In the genomic region with DNA sequence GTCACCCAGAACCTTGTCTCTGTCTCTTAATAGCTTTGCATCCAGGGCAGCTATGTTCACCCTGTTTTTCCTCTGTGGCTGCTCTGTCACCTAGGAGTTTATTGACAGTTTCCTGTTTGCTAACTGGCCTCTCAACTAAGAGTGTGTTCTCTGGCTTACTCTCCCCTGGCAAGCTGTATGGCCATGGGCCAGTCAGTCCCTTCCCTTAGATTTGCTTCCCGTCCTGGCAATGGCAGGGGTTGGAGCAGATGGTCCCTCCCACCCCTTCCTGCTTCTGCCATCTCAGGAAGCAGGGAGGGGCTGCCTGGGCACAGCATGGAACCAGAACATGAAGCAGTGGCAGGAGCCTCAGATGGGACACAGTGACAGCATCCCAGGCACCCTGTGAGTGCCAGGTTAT, we compare ENCODE assay signal across 7 mouse cellular contexts. TPM values are rescaled to one million over a fixed set of nuclear protein-coding genes. Genes with fewer than 3 reads are reported as not detected.
DNase-seq lines count a peak whose midpoint lies in the region; ATAC-seq and TF ChIP-seq lines count a peak whose summit lies in the region.

No protein-coding gene starts in this region.

- no peak for TF ChIP-seq CTCF in heart, adult 2 months (IDR thresholded peaks at IDR 0.05)
- no peak for TF ChIP-seq CTCF in lung, embryonic 14.5 days (IDR thresholded peaks at IDR 0.05; ENCODE audit: low read depth)

- 6% methylated on average over 1 of the region's 1 CpGs for WGBS in heart, adult 2 months
- 0% methylated on average over 1 of the region's 1 CpGs for WGBS in lung, embryonic 14.5 days

- H3K4me2 ChIP-seq in lung, embryonic 14.5 days: no peak overlapping the region

- ATAC-seq in lung, embryonic 14.5 days (ENCODE audit: insufficient read depth): peak; percentile 50; the same call in 1 of the 2 replicates
- no peak for ATAC-seq in activated CD4-positive, CD25-positive, alpha-beta regulatory T cell, adult 4 months

- no peaks in the 10 kb centered on the region for H3K27me3 ChIP-seq in heart, adult 2 months (ENCODE audit: control insufficient read depth, insufficient read depth, low read length)
- no peaks in the 10 kb centered on the region for H3K27me3 ChIP-seq in lung, embryonic 14.5 days (ENCODE audit: insufficient read depth, low read length)

- 0 out of 2 replicates have a peak, but pooled peaks have one; percentile 22 for TF ChIP-seq EP300 in heart, adult 2 months (IDR thresholded peaks at IDR 0.05; ENCODE audit: insufficient read depth, low read depth, low read length)

- no peak overlapping the region for H3K4me3 ChIP-seq in heart, adult 2 months
- H3K4me3 ChIP-seq in lung, embryonic 14.5 days (ENCODE audit: low read depth, low read length): no peak overlapping the region

- peak overlapping the region; percentile 48 for H3K27ac ChIP-seq in heart, adult 2 months
- H3K27ac ChIP-seq in lung, embryonic 14.5 days (ENCODE audit: low read depth): peak overlapping the region; percentile 25; the same call in 1 of the 2 replicates

- H3K9me3 ChIP-seq in lung, embryonic 14.5 days (ENCODE audit: low read depth, low read length): no peaks in the 10 kb centered on the region

- intact Hi-C loops in heart, adult 2 months (cut with DNase I): no loop called here

- no peak overlapping the region for H3K9ac ChIP-seq in heart, adult 2 months (ENCODE audit: low read depth, low read length)
- H3K9ac ChIP-seq in lung, embryonic 14.5 days: no peak overlapping the region

- peak; percentile 45 for DNase-seq in 416B (ENCODE audit: low read depth)
- DNase-seq in adrenal gland, adult 8-10 months: peak; percentile 49
- DNase-seq in heart, adult 2 months: peak; percentile 45 to 74
- DNase-seq in kidney, postnatal 10 days: peak; percentile 73
- peak; percentile 72 for DNase-seq in lung, embryonic 14.5 days
- no peak for DNase-seq in thymus, postnatal 36 days

- H3K79me2 ChIP-seq in heart, adult 2 months (replicated peaks; ENCODE audit: control insufficient read depth, insufficient read depth, low read length): no peaks in the 10 kb centered on the region

- no peaks in the 10 kb centered on the region for H3K36me3 ChIP-seq in heart, adult 2 months (ENCODE audit: control insufficient read depth, insufficient read depth, low read length)
- H3K36me3 ChIP-seq in lung, embryonic 14.5 days (ENCODE audit: insufficient read depth): 0 out of 2 replicates have a peak, but pooled peaks cover 4% of the 10 kb centered on the region

- no peak for TF ChIP-seq POLR2A in heart, adult 2 months (IDR thresholded peaks at IDR 0.05; ENCODE audit: insufficient read depth, low read depth, low read length)

- peaks cover 8% of the 10 kb centered on the region for H3K4me1 ChIP-seq in heart, adult 2 months (ENCODE audit: control insufficient read depth, insufficient read depth, low read length)
- H3K4me1 ChIP-seq in lung, embryonic 14.5 days (ENCODE audit: insufficient read depth): peaks cover 5% of the 10 kb centered on the region

RNA-seq across cellular contexts. Expression of a gene that starts 7.8 kb away (rescaled TPM):
- total RNA-seq in adrenal gland, adult 8-10 months (2022): 10 to 100 TPM in 3 of 4 experiments, 1 to 10 TPM in 1; 9.0 to 14.6 (median 11.1) TPM
- total RNA-seq in heart, adult 2 months (2021): 1 to 10 TPM; 1.2 to 1.5 TPM
- polyA plus RNA-seq in heart, adult 2 months (2012; rRNA removed): 1.2 and 1.3 TPM in 2 replicates
- 8.4 and 8.5 TPM in 2 replicates for polyA plus RNA-seq in lung, embryonic 14.5 days (2014; fragmentation: Nextera tagmentation; extraction: Ambion mirVana)
- 1 to 10 TPM in 1 of 2 experiments, under 1 TPM in 1; 0.96 to 1.6 TPM for polyA plus RNA-seq in activated CD4-positive, CD25-positive, alpha-beta regulatory T cell, adult 4 months (2017; shearing (Covaris generic))

Comparison
In these comparisons a context has a peak if more than half of its experiments do, and no peak if none do; other contexts are left out.
1. DNase-seq: peak in 416B (single experiment), adrenal gland, adult 8-10 months (single experiment), heart, adult 2 months (2 of 2), kidney, postnatal 10 days (single experiment) and lung, embryonic 14.5 days (single experiment); none in thymus, postnatal 36 days (0 of 2).